Mouse (Mus musculus) cerebellum, adult 2 months (tissue): ENCODE measurements around the gene Slc5a4b. TPM values are rescaled to one million over a fixed set of nuclear protein-coding genes. Genes with fewer than 3 reads are reported as not detected.

Experiments
- DNase-seq, 2 experiments: peaks; one replicate each; pipeline ENCODE4 v3.0.0; 2021
- H3K27ac ChIP-seq: fragments of 200-500 bp; 2 replicates; pipeline ENCODE4 v1.5.1; 2012; ENCODE audit warnings: low read length, control low read depth, inconsistent platforms; ENCODE audit not compliant: insufficient read depth
- H3K27me3 ChIP-seq: fragments of 200-500 bp; 2 replicates; pipeline ENCODE4 v1.6.1; 2012; ENCODE audit warnings: inconsistent platforms, mild to moderate bottlenecking, low read length, moderate library complexity; ENCODE audit not compliant: control insufficient read depth, insufficient read depth
- H3K4me1 ChIP-seq: fragments of 200-500 bp; 2 replicates; pipeline ENCODE4 v1.6.1; 2011; ENCODE audit warnings: low read length; ENCODE audit not compliant: control insufficient read depth, insufficient read depth
- H3K4me3 ChIP-seq: fragments of 200-500 bp; replicated peaks from 2 replicates; pipeline ENCODE3; 2011; ENCODE audit warnings: mild to moderate bottlenecking, low read depth, low read length, control low read depth; ENCODE audit not compliant: insufficient read depth
- CTCF ChIP-seq: fragments of 200-500 bp; IDR thresholded peaks from 2 replicates; pipeline ENCODE4 v1.5.1; 2011; ENCODE audit warnings: low read depth, mild to moderate bottlenecking, control low read depth, low read length, moderate library complexity, borderline replicate concordance; ENCODE audit not compliant: insufficient read depth
- POLR2A ChIP-seq: fragments of 200-500 bp; IDR thresholded peaks from 2 replicates; pipeline ENCODE4 v1.6.1; 2011; ENCODE audit warnings: low read length, control low read depth, borderline replicate concordance; ENCODE audit not compliant: insufficient read depth
- WGBS: fragments of 180-500 bp; shearing (Covaris S2); methylation state at CpG from one replicate; pipeline ENCODE4 v1.1.7; 2018; 5-methylcytosine and 5-hydroxymethylcytosine counted together
- polyA plus RNA-seq: library from polyadenylated mRNA; depleted of rRNA; stranded (reverse); fragments of >200 nt; gene quantifications from 2 replicates; pipeline ENCODE4 v1.2.3, GENCODE M21; 2012; rRNA removed

The Slc5a4b gene
- polyA plus RNA-seq, result not detected in 2 replicates

GRCm38 (mm10) chr10:76110861-76111260 is at the start of gene Slc5a4b:
Gene Slc5a4b (minus strand): TSS chr10:76110961.
- WGBS, result 91% methylated on average over 4 of the region's 4 CpGs
- no peak within 1 kb of the TSS for H3K27ac ChIP-seq
- DNase-seq, result no peak
- no peaks in the 10 kb centered on the region for H3K4me1 ChIP-seq
- H3K27me3 ChIP-seq, result no peaks in the 10 kb centered on the region
- H3K4me3 ChIP-seq, result no peak within 1 kb of the TSS
- TF ChIP-seq CTCF, result no peak
- TF ChIP-seq POLR2A, result no peak

- Histone ChIP-seq H3K27me3 (no peaks in the 10 kb centered on the region), H3K4me3 (no peak overlapping the region)
- WGBS, result 79% methylated on average over 1 of the region's 1 CpGs
Measured at GRCm38 (mm10) chr10:76158009-76158408, 47.2 kb upstream of the Slc5a4b start.

GRCm38 (mm10) chr10:76157528-76157927 is 46.8 kb upstream of the Slc5a4b start:
- Histone ChIP-seq H3K4me3 (no peak overlapping the region), H3K4me1 (peaks cover 2% of the 10 kb centered on the region; the same call in 1 of the 2 replicates), H3K27me3 (no peaks in the 10 kb centered on the region), H3K27ac (no peak overlapping the region)
- DNase-seq, result no peak
- 81% methylated on average over 5 of the region's 5 CpGs for WGBS
- TF ChIP-seq POLR2A (no peak), CTCF (no peak)

More at GRCm38 (mm10) chr10:76158009-76158408, 47.2 kb upstream of the Slc5a4b start:
- H3K4me1 ChIP-seq, result peaks cover 2% of the 10 kb centered on the region; the same call in 1 of the 2 replicates
- DNase-seq, result no peak
- H3K27ac ChIP-seq, result no peak overlapping the region
- TF ChIP-seq POLR2A, result no peak

GRCm38 (mm10) chr10:76155911-76156310 is 45.1 kb upstream of the Slc5a4b start:
- peaks cover 2% of the 10 kb centered on the region; the same call in 1 of the 2 replicates for H3K4me1 ChIP-seq
- no peak overlapping the region for H3K27ac ChIP-seq
- TF ChIP-seq CTCF, result no peak
- no peak for TF ChIP-seq POLR2A
- DNase-seq, result peak in 1 of 2 experiments; percentile 3
- no peak overlapping the region for H3K4me3 ChIP-seq
- no peaks in the 10 kb centered on the region for H3K27me3 ChIP-seq
- WGBS, result 43% methylated on average over 7 of the region's 7 CpGs

- Histone ChIP-seq H3K27ac (no peak within 1 kb of the TSS), H3K4me3 (no peak within 1 kb of the TSS), H3K27me3 (no peaks in the 10 kb centered on the region), H3K4me1 (no peaks in the 10 kb centered on the region)
- WGBS, result 90% methylated on average over 5 of the region's 5 CpGs
- no peak for TF ChIP-seq POLR2A
- no peak for TF ChIP-seq CTCF
- no peak for DNase-seq
Measured at GRCm38 (mm10) chr10:76147278-76147677, 36.5 kb upstream of the Slc5a4b start, which contains the start of gene Slc5a4a. Gene Slc5a4a (plus strand): TSS chr10:76147451.

GRCm38 (mm10) chr10:76146846-76147245 is 36.1 kb upstream of the Slc5a4b start:
- DNase-seq, result no peak
- Histone ChIP-seq H3K27ac (no peak overlapping the region), H3K4me3 (no peak overlapping the region), H3K27me3 (no peaks in the 10 kb centered on the region), H3K4me1 (no peaks in the 10 kb centered on the region)
- 67% methylated on average over 8 of the region's 8 CpGs for WGBS
- TF ChIP-seq POLR2A (no peak), CTCF (no peak)

GRCm38 (mm10) chr10:76136318-76136717 is 25.6 kb upstream of the Slc5a4b start:
- Histone ChIP-seq H3K4me3 (no peak overlapping the region), H3K27ac (no peak overlapping the region), H3K27me3 (no peaks in the 10 kb centered on the region), H3K4me1 (no peaks in the 10 kb centered on the region)
- WGBS, result 76% methylated on average over 2 of the region's 2 CpGs
- TF ChIP-seq POLR2A (no peak), CTCF (no peak)
- DNase-seq, result no peak

- no peak for DNase-seq
- H3K4me3 ChIP-seq, result no peak overlapping the region
- 75% methylated on average over 4 of the region's 4 CpGs for WGBS
- H3K27ac ChIP-seq, result no peak overlapping the region
- no peaks in the 10 kb centered on the region for H3K4me1 ChIP-seq
- TF ChIP-seq CTCF, result no peak
- TF ChIP-seq POLR2A, result no peak
- H3K27me3 ChIP-seq, result no peaks in the 10 kb centered on the region
Measured at GRCm38 (mm10) chr10:76132506-76132905, 21.7 kb upstream of the Slc5a4b start.

GRCm38 (mm10) chr10:76121495-76121894 is 10.7 kb upstream of the Slc5a4b start:
- DNase-seq, result no peak
- TF ChIP-seq POLR2A (no peak), CTCF (no peak)
- H3K4me1 ChIP-seq, result no peaks in the 10 kb centered on the region
- WGBS, result 91% methylated on average over 5 of the region's 5 CpGs
- H3K4me3 ChIP-seq, result no peak overlapping the region
- H3K27ac ChIP-seq, result no peak overlapping the region
- H3K27me3 ChIP-seq, result no peaks in the 10 kb centered on the region
